Comparison of ENCODE assay signal across 17 mouse cellular contexts in the genomic region with DNA sequence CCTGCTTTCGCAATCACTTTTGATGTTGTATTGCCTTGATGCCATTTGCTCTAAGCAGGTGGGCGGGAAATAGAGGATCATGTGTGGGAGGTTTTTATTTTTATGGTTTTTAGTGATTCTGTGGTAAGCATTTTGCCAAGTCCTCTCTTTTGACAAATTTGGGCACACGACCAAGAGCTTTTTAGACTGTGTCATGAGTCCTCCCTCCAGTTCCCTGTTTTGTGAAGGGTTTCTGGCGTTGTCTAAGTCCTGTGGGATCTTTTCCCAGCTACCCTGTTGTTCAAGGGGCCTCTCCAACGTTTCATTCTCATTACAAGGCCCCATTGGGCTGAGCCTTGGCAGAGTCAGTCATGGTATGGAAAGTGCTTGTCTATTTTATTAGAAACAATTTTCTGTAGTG.
DNase-seq lines count a peak whose midpoint lies in the region; ATAC-seq and TF ChIP-seq lines count a peak whose summit lies in the region.
"Had no signal": no experiment of that assay in that cellular context is flagged by ENCODE, and none has a peak within 500 bp of the region (broad histone marks: within the 10 kb centered on the region; RNA-seq: fewer than 3 reads in every experiment).

No protein-coding gene starts in this region.

- no peak for TF ChIP-seq CTCF in lung, embryonic 14.5 days (IDR thresholded peaks at IDR 0.05; ENCODE audit: low read depth)

- no peak overlapping the region for H3K27ac ChIP-seq in lung, embryonic 14.5 days (ENCODE audit: low read depth)
- H3K27ac ChIP-seq: embryonic facial prominence, embryonic 12.5 days; left cerebral cortex, adult 2 months had no signal

- H3K4me3 ChIP-seq in lung, embryonic 14.5 days (ENCODE audit: low read depth, low read length), result no peak overlapping the region
- H3K4me3 ChIP-seq: embryonic facial prominence, embryonic 12.5 days; left cerebral cortex, adult 2 months had no signal

- H3K4me2 ChIP-seq in lung, embryonic 14.5 days, result no peak overlapping the region
- H3K4me2 ChIP-seq: embryonic facial prominence, embryonic 12.5 days; heart, embryonic 11.5 days had no signal

- peak; percentile 39 for ATAC-seq in frontal cortex, adult (ENCODE audit: low TSS enrichment)
- no peak for ATAC-seq in lung, embryonic 14.5 days (ENCODE audit: insufficient read depth)
- ATAC-seq: intestine, embryonic 16.5 days; midbrain, embryonic 16.5 days had no signal

- H3K9me3 ChIP-seq in lung, embryonic 14.5 days (ENCODE audit: low read depth, low read length), result no peaks in the 10 kb centered on the region
- H3K9me3 ChIP-seq: embryonic facial prominence, embryonic 12.5 days had no signal

- WGBS in lung, embryonic 14.5 days, result 66% methylated on average over 5 of the region's 5 CpGs

- no peak overlapping the region for H3K9ac ChIP-seq in lung, embryonic 14.5 days
- H3K9ac ChIP-seq: embryonic facial prominence, embryonic 12.5 days had no signal

- no peaks in the 10 kb centered on the region for H3K27me3 ChIP-seq in lung, embryonic 14.5 days (ENCODE audit: insufficient read depth, low read length)
- H3K27me3 ChIP-seq: embryonic facial prominence, embryonic 12.5 days had no signal

- H3K36me3 ChIP-seq in lung, embryonic 14.5 days (ENCODE audit: insufficient read depth), result no peaks in the 10 kb centered on the region
- H3K36me3 ChIP-seq: embryonic facial prominence, embryonic 12.5 days had no signal

- DNase-seq in frontal cortex, postnatal 10 days (ENCODE audit: low spot score in 2 of 2), result no peak
- DNase-seq in lung, embryonic 14.5 days, result peak; percentile 4
- DNase-seq in lung, postnatal 36 days, result no peak
- DNase-seq in adipocyte (ENCODE audit: low spot score), result peak; percentile 27
- peak; percentile 27 to 66 for DNase-seq in layer of hippocampus, postnatal 14 days (ENCODE audit: low spot score in 2 of 2)
- DNase-seq in urinary bladder, adult 18-20 months (ENCODE audit: low spot score in 2 of 2), result no peak
- no peak for DNase-seq in kidney, postnatal 36 days
- DNase-seq: adrenal gland, postnatal 36 days; cerebellum, postnatal 36 days; gastrocnemius, postnatal 36 days; lung, adult 2 months had no signal

- no peaks in the 10 kb centered on the region for H3K4me1 ChIP-seq in lung, embryonic 14.5 days (ENCODE audit: insufficient read depth)
- H3K4me1 ChIP-seq: embryonic facial prominence, embryonic 12.5 days had no signal

Comparison
In these comparisons a context has a peak if more than half of its experiments do, and no peak if none do; other contexts are left out.
1. DNase-seq: peak in lung, embryonic 14.5 days (single experiment), adipocyte (single experiment) and layer of hippocampus, postnatal 14 days (2 of 2); none in frontal cortex, postnatal 10 days (0 of 2), lung, postnatal 36 days (single experiment), urinary bladder, adult 18-20 months (0 of 2) and kidney, postnatal 36 days (0 of 2).